Mouse (Mus musculus) intestine, postnatal 0 days (tissue): ENCODE measurements around the gene Rpe. TPM values are rescaled to one million over a fixed set of nuclear protein-coding genes. Genes with fewer than 3 reads are reported as not detected.
"Not testable (repeated sequence)": the region's sequence is repeated elsewhere in the genome, so short reads cannot be mapped to it uniquely, and the experiment has no call there.

Experiments
- ATAC-seq: fragments of 200-750 bp; cut with Nextera tagmentation; 2 replicates; pipeline ENCODE4 v1.8.0; 2017; ENCODE audit warnings: mild to moderate bottlenecking, moderate TSS enrichment, moderate library complexity
- H3K27ac ChIP-seq: fragments of 300-500 bp; sonication (generic); 2 replicates; pipeline ENCODE4 v1.5.1; 2014; ENCODE audit warnings: mild to moderate bottlenecking, low read depth, low read length, moderate library complexity
- H3K27me3 ChIP-seq: fragments of 300-500 bp; sonication (generic); replicated peaks from 2 replicates; pipeline ENCODE4 v1.6.1; 2014; ENCODE audit warnings: low read length, mixed read lengths; ENCODE audit not compliant: control insufficient read depth, insufficient read depth
- H3K36me3 ChIP-seq: fragments of 300-500 bp; sonication (generic); 2 replicates; pipeline ENCODE4 v1.6.1; 2014; ENCODE audit warnings: mild to moderate bottlenecking, moderate library complexity; ENCODE audit not compliant: control insufficient read depth, insufficient read depth
- H3K4me1 ChIP-seq: fragments of 300-500 bp; sonication (generic); replicated peaks from 2 replicates; pipeline ENCODE4 v1.6.1; 2014; ENCODE audit warnings: antibody characterized with exemption, low read length, mixed read lengths; ENCODE audit not compliant: control insufficient read depth, insufficient read depth
- H3K4me2 ChIP-seq: fragments of 300-500 bp; sonication (generic); replicated peaks from 2 replicates; pipeline ENCODE4 v1.6.1; 2014; ENCODE audit warnings: low read depth, mild to moderate bottlenecking, moderate library complexity
- H3K4me3 ChIP-seq: fragments of 300-500 bp; sonication (generic); 2 replicates; pipeline ENCODE4 v1.5.1; 2014; ENCODE audit warnings: low read depth, low read length
- H3K9ac ChIP-seq: fragments of 300-500 bp; sonication (generic); 2 replicates; pipeline ENCODE4 v1.6.1; 2014; ENCODE audit warnings: mild to moderate bottlenecking, low read depth, low read length
- H3K9me3 ChIP-seq: fragments of 300-500 bp; sonication (generic); 2 replicates; pipeline ENCODE4 v1.6.1; 2016; ENCODE audit warnings: mixed run types; ENCODE audit not compliant: control insufficient read depth
- CTCF ChIP-seq: sonication (generic); IDR thresholded peaks from 2 replicates; pipeline ENCODE4 v1.5.1; 2016; ENCODE audit warnings: low read depth, mild to moderate bottlenecking, control low read depth, antibody characterized with exemption, moderate library complexity
- WGBS: fragments of 180-500 bp; shearing (Covaris S2); extraction: QIAGEN DNeasy Blood & Tissue Kit; methylation state at CpG from one replicate; pipeline ENCODE4 v1.1.7; 2014; 5-methylcytosine and 5-hydroxymethylcytosine counted together
- polyA plus RNA-seq: library from polyadenylated mRNA; unstranded; fragments of >200 nt; fragmentation: Nextera tagmentation; extraction: Ambion mirVana; gene quantifications from 2 replicates; pipeline ENCODE4 v1.2.1, GENCODE M21; 2015

Rpe gene
- polyA plus RNA-seq, 1 experiment from 2014 or later = 41.4 TPM

- no peak for ATAC-seq
- H3K4me3 ChIP-seq = no peak overlapping the region
- H3K27ac ChIP-seq = no peak overlapping the region
Observed at GRCm38 (mm10) chr1:66678662-66679061, 22.0 kb upstream of the Rpe start.

DNA sequence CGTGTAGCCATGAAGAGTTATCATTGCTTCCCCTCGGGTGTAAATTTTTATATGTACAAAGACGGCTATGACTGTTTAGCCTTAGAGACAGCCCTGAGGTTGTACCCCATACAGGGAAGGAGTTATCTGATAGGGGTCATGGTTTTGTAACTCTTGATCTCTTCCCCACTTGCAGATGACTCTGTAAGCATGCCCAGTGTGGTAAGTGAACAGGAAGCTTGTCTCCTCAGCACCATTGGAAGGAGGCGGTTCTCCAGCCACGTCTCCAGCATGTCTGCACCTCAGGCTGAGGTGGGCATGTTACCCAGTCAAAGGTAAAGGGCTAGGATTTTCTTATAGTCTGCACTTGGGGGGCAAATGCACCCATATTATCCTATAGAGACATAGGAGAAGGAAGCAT lies 17.7 kb upstream of the Rpe start:
- Histone ChIP-seq H3K9me3 (no peaks in the 10 kb centered on the region), H3K4me3 (no peak overlapping the region), H3K27me3 (no peaks in the 10 kb centered on the region), H3K9ac (no peak overlapping the region), H3K27ac (no peak overlapping the region), H3K4me1 (no peaks in the 10 kb centered on the region), H3K36me3 (no peaks in the 10 kb centered on the region), H3K4me2 (no peak overlapping the region)
- 83% methylated on average over 5 of the region's 5 CpGs for WGBS
- ATAC-seq = no peak
- TF ChIP-seq CTCF = no peak

More at GRCm38 (mm10) chr1:66678662-66679061, 22.0 kb upstream of the Rpe start:
- 40% methylated on average over 2 of the region's 2 CpGs for WGBS
- no peaks in the 10 kb centered on the region for H3K4me1 ChIP-seq
- TF ChIP-seq CTCF = peak; percentile 57
- no peaks in the 10 kb centered on the region for H3K9me3 ChIP-seq
- no peaks in the 10 kb centered on the region for H3K36me3 ChIP-seq
- no peak overlapping the region for H3K9ac ChIP-seq
- H3K27me3 ChIP-seq = no peaks in the 10 kb centered on the region
- no peak overlapping the region for H3K4me2 ChIP-seq

DNA sequence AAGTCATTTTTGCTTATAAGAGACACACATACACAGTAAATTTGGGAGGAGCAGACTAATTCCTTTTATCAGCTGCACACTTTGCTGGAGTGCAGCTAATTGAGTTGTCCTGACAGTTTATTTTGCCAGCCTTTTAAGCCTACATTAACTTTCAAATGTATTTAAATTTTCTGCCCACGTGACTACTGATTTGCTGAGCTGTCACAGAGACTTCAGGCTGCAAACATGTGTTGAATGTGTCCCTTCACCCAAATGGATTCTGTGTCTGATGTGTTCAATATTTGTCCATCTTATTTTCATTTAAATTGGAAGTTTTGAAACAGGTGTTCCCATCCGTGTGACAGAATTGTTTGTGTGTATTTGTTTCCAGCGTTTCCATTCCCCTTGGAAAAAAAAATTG lies 8.9 kb upstream of the Rpe start:
- Histone ChIP-seq H3K4me3 (no peak overlapping the region), H3K27me3 (no peaks in the 10 kb centered on the region), H3K4me2 (no peak overlapping the region), H3K9ac (no peak overlapping the region), H3K36me3 (no peaks in the 10 kb centered on the region), H3K9me3 (no peaks in the 10 kb centered on the region), H3K4me1 (no peaks in the 10 kb centered on the region), H3K27ac (no peak overlapping the region)
- TF ChIP-seq CTCF = no peak
- WGBS = 76% methylated on average over 3 of the region's 3 CpGs
- ATAC-seq = no peak

- Histone ChIP-seq H3K27ac (no peak overlapping the region), H3K9ac (no peak overlapping the region), H3K36me3 (no peaks in the 10 kb centered on the region), H3K4me3 (no peak overlapping the region), H3K9me3 (no peaks in the 10 kb centered on the region), H3K4me2 (no peak overlapping the region), H3K4me1 (no peaks in the 10 kb centered on the region), H3K27me3 (no peaks in the 10 kb centered on the region)
- WGBS = 85% methylated on average over 1 of the region's 1 CpGs
- ATAC-seq = no peak
- TF ChIP-seq CTCF = no peak
Observed at GRCm38 (mm10) chr1:66692308-66692707, 8.3 kb upstream of the Rpe start.

DNA sequence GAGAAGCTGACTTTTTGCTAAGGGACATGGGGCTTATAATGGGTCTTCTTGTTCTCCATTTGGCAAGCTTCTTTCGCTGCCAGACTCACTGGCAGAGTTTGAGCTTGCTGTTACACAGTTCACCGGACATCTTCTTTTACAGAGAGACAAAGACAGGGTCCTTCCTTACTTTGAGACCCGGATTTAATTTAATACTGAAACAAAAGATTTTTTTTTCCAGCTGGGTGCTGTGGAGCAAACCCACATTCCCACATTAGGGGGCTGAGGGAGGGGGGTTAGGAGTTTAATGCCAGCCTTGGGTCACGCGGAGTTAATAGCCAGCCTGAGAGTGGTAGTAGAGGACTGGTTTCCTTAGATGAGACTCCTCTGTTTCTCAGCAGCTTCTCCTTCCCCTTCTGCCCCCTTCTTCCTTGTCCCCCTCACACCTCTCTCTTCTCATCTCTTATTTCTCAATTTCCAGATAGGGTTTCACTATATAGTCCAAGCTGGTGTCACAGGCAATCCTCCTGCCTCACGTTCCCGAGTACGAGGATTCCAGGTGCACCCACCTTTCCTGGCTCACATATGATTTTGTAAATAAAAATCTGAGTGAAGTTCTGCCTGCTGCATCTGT lies 7.7 kb upstream of the Rpe start:
- Histone ChIP-seq H3K4me1 (no peaks in the 10 kb centered on the region), H3K4me3 (no peak overlapping the region), H3K27ac (no peak overlapping the region), H3K9me3 (no peaks in the 10 kb centered on the region), H3K9ac (no peak overlapping the region), H3K4me2 (no peak overlapping the region), H3K36me3 (no peaks in the 10 kb centered on the region), H3K27me3 (no peaks in the 10 kb centered on the region)
- TF ChIP-seq CTCF = no peak
- no peak for ATAC-seq
- WGBS = 86% methylated on average over 8 of the region's 8 CpGs

DNA sequence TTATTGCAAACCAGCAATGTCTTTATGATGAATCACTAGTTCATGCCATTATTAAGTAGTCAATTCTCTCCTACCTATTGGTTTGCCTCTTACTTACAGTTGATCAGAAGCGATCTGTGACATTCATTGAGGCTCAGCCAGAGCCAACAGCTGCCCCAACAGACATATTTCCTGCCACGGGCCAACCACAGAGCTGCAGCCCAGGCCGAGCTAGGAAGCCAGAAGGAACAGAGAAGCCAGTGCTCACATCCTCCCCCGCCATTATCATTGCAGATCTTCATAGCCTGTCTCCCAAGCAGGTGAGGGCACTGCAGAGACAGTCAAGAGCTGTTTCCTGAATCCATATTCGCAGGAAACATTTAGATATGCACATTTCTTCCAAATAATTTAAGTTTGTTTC lies 6.4 kb upstream of the Rpe start:
- WGBS = 77% methylated on average over 5 of the region's 5 CpGs
- Histone ChIP-seq H3K9me3 (no peaks in the 10 kb centered on the region), H3K4me1 (no peaks in the 10 kb centered on the region), H3K36me3 (no peaks in the 10 kb centered on the region), H3K4me2 (no peak overlapping the region), H3K9ac (no peak overlapping the region), H3K27ac (no peak overlapping the region), H3K27me3 (no peaks in the 10 kb centered on the region), H3K4me3 (no peak overlapping the region)
- TF ChIP-seq CTCF = no peak
- ATAC-seq = no peak

DNA sequence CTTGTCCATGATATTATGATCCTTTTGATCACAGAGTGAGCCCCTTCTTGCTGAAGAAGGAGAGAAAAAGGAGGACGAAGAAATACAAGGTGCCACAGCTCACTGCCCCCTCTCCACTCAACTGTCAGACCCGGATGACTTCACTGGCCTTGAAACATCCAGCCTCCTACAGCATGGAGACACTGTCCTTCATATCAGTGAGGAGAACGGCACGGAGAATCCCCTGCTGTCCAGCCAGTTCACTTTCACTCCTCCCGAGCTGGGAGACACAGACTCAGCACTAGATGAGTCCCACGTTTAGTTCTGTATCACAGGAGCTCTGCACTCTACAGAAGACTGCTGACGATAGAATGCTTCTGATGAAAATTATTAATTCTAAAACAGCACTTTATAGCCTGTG lies 5.3 kb upstream of the Rpe start:
- Histone ChIP-seq H3K9me3 (no peaks in the 10 kb centered on the region), H3K4me2 (no peak overlapping the region), H3K36me3 (no peaks in the 10 kb centered on the region), H3K4me3 (no peak overlapping the region), H3K27me3 (no peaks in the 10 kb centered on the region), H3K9ac (no peak overlapping the region), H3K27ac (no peak overlapping the region), H3K4me1 (no peaks in the 10 kb centered on the region)
- 59% methylated on average over 7 of the region's 7 CpGs for WGBS
- no peak for ATAC-seq
- TF ChIP-seq CTCF = no peak

DNA sequence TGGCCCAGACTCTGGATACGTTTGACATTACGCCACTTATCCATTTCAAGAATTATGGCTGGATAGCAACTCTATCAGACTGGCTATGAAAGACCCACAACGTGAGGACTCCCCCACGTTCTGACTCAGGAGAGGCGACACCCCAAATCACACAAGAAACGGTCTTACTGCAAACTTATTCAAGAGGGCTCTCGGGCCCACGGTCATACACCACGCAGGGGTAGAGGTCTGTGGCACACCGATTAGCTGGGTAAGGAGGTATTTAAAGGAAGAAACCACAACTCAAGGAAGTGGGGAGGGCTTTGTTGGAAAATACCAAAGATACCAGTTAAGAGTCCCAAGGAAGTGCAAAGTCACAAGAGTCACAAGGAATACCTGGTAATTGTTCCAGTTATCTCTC lies 1.0 kb upstream of the Rpe start:
- not testable (repeated sequence) for H3K4me3 ChIP-seq, ATAC-seq, H3K4me1 ChIP-seq, H3K4me2 ChIP-seq, H3K27ac ChIP-seq, H3K9ac ChIP-seq, H3K27me3 ChIP-seq, H3K9me3 ChIP-seq, H3K36me3 ChIP-seq
- WGBS = 88% methylated on average over 10 of the region's 10 CpGs
